ENCODE assay signal across 10 mouse cellular contexts in the genomic region with DNA sequence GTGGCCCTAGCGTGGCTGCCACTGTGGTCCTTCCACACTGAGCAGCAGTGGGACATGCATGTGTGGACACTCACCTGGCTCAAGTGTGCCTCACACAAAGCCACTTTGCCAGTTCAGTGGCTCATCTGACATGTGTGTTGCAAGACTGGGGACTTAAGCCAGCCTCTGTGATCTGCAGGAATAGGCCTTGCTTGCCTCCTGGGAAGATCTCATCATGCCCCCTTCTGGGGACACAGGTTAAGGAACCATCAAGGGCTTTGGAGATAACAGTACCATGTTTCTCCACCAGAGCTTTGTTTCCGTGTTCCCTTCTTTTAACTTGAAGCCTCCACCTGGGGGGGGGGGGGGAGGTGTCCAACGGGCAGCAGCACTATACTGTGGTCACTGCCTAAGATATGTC. TPM values are rescaled to one million over a fixed set of nuclear protein-coding genes. Genes with fewer than 3 reads are reported as not detected.
DNase-seq lines count a peak whose midpoint lies in the region; ATAC-seq and TF ChIP-seq lines count a peak whose summit lies in the region.
"Had no signal": no experiment of that assay in that cellular context is flagged by ENCODE, and none has a peak within 500 bp of the region (broad histone marks: within the 10 kb centered on the region; RNA-seq: fewer than 3 reads in every experiment).

No protein-coding gene starts in this region.

- H3K4me1 ChIP-seq in lung, embryonic 14.5 days (ENCODE audit: insufficient read depth), result no peaks in the 10 kb centered on the region

- H3K9me3 ChIP-seq in lung, embryonic 14.5 days (ENCODE audit: low read depth, low read length), result no peaks in the 10 kb centered on the region
- H3K9me3 ChIP-seq: embryonic facial prominence, embryonic 13.5 days had no signal

- H3K9ac ChIP-seq in lung, embryonic 14.5 days, result no peak overlapping the region
- H3K9ac ChIP-seq: embryonic facial prominence, embryonic 13.5 days had no signal

- peak; percentile 31 for DNase-seq in gastrocnemius, adult 18-20 months (ENCODE audit: low spot score)
- no peak for DNase-seq in gastrocnemius, postnatal 14 days
- peak; percentile 78 for DNase-seq in 416B (ENCODE audit: low read depth)
- peak; percentile 65 for DNase-seq in lung, embryonic 14.5 days
- no peak for DNase-seq in left cerebral cortex, adult 18-20 months (ENCODE audit: low spot score in 2 of 2)
- no peak for DNase-seq in adrenal gland, postnatal 10 days
- no peak for DNase-seq in spleen, postnatal 14 days (ENCODE audit: low spot score in 2 of 2)
- DNase-seq: right cerebral cortex, postnatal 25 days had no signal

- H3K27me3 ChIP-seq in lung, embryonic 14.5 days (ENCODE audit: insufficient read depth, low read length), result no peaks in the 10 kb centered on the region
- H3K27me3 ChIP-seq: embryonic facial prominence, embryonic 13.5 days had no signal

- H3K4me3 ChIP-seq in lung, embryonic 14.5 days (ENCODE audit: low read depth, low read length), result no peak overlapping the region
- H3K4me3 ChIP-seq: embryonic facial prominence, embryonic 13.5 days had no signal

- ATAC-seq in common myeloid progenitor, adult 5-6 weeks (replicated peaks; ENCODE audit: low read depth, poor library complexity, severe bottlenecking), result peak; percentile 35
- ATAC-seq in lung, embryonic 14.5 days (ENCODE audit: insufficient read depth), result peak; percentile 38; the same call in 1 of the 2 replicates

- H3K27ac ChIP-seq in lung, embryonic 14.5 days (ENCODE audit: low read depth), result no peak overlapping the region
- H3K27ac ChIP-seq: embryonic facial prominence, embryonic 13.5 days had no signal

- H3K4me2 ChIP-seq in lung, embryonic 14.5 days, result no peak overlapping the region
- H3K4me2 ChIP-seq: embryonic facial prominence, embryonic 13.5 days had no signal

- 52% methylated on average over 3 of the region's 3 CpGs for WGBS in lung, embryonic 14.5 days

- TF ChIP-seq CTCF in lung, embryonic 14.5 days (IDR thresholded peaks at IDR 0.05; ENCODE audit: low read depth), result peak; percentile 65

- intact Hi-C loops in gastrocnemius, postnatal 14 days (cut with DNase I; ENCODE audit: low total_unique reads), result no loop called here

- peaks cover 69% of the 10 kb centered on the region for H3K36me3 ChIP-seq in lung, embryonic 14.5 days (ENCODE audit: insufficient read depth)

RNA-seq across cellular contexts. Expression of a gene that starts 35.8 kb away (rescaled TPM):
- 1 to 10 TPM; 5.3 to 5.5 TPM for total RNA-seq in gastrocnemius, adult 18-20 months (2021)
- total RNA-seq in gastrocnemius, postnatal 14 days (2021), result 1 to 10 TPM; 6.2 to 6.5 TPM
- 12.7 and 27.7 TPM in 2 replicates for total RNA-seq in common myeloid progenitor, adult 5-6 weeks (2017)
- 24.1 and 26.8 TPM in 2 replicates for polyA plus RNA-seq in lung, embryonic 14.5 days (2014; fragmentation: Nextera tagmentation; extraction: Ambion mirVana)
- total RNA-seq in left cerebral cortex, adult 18-20 months (2021), result 10 to 100 TPM; 21.3 to 23.8 TPM
- total RNA-seq in adrenal gland, postnatal 10 days (2021), result 10 to 100 TPM; 11.2 to 13.4 TPM

Comparison
In these comparisons a context has a peak if more than half of its experiments do, and no peak if none do; other contexts are left out.
1. DNase-seq: peak in gastrocnemius, adult 18-20 months (single experiment), 416B (single experiment) and lung, embryonic 14.5 days (single experiment); none in gastrocnemius, postnatal 14 days (single experiment), left cerebral cortex, adult 18-20 months (0 of 2), adrenal gland, postnatal 10 days (single experiment) and spleen, postnatal 14 days (0 of 2).